ENCODE assay signal across 18 mouse cellular contexts in the genomic region with DNA sequence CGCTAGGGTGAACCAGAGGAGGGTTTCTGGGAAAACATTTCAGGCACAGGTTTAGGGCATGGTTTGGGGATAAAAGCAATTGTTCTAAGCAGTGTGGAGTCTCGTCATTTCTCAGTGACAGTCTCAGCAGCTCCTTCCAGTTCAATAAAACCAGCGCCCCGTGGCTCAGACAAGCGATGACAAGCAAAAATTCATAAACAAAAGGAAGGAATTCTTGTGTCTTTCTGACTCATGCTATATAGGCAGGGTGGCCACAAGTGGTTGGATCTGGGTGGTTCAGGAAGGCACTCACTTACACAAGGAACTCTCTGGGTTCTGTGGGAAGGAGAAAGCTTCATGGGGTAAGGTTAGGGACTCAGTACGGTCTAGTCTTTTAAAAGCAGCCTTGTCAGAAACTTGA. TPM values are rescaled to one million over a fixed set of nuclear protein-coding genes. Genes with fewer than 3 reads are reported as not detected.
DNase-seq lines count a peak whose midpoint lies in the region; ATAC-seq lines count a peak whose summit lies in the region.
"Had no signal": no experiment of that assay in that cellular context is flagged by ENCODE, and none has a peak within 500 bp of the region (broad histone marks: within the 10 kb centered on the region; RNA-seq: fewer than 3 reads in every experiment).

No protein-coding gene starts in this region.

- DNase-seq in 416B (ENCODE audit: low read depth): peak; percentile 76
- DNase-seq in frontal cortex, adult 2 months (ENCODE audit: extremely low spot score in 1 of 2, low spot score in 1 of 2): no peak
- DNase-seq in left cerebral cortex, adult 11 months (ENCODE audit: low spot score): no peak
- DNase-seq: adrenal gland, postnatal 10 days; cerebellum, adult 11 months; cerebellum, adult 8-10 months; cerebellum, postnatal 14 days; gastrocnemius, postnatal 10 days; heart, postnatal 36 days had no signal

- H3K36me3 ChIP-seq in megakaryocyte, embryonic 14.5 days (replicated peaks; ENCODE audit: low read length): peaks cover 57% of the 10 kb centered on the region
- H3K36me3 ChIP-seq: embryonic facial prominence, embryonic 12.5 days; forebrain, embryonic 15.5 days; heart, embryonic 13.5 days; hindbrain, embryonic 15.5 days had no signal

- peak overlapping the region; percentile 47 for H3K4me3 ChIP-seq in megakaryocyte, embryonic 14.5 days (replicated peaks)
- H3K4me3 ChIP-seq: embryonic facial prominence, embryonic 12.5 days; forebrain, embryonic 15.5 days; heart, embryonic 13.5 days; hindbrain, embryonic 15.5 days had no signal

- peaks cover 91% of the 10 kb centered on the region for H3K4me1 ChIP-seq in megakaryocyte, embryonic 14.5 days
- H3K4me1 ChIP-seq: embryonic facial prominence, embryonic 12.5 days; forebrain, embryonic 15.5 days; heart, embryonic 13.5 days; hindbrain, embryonic 15.5 days had no signal

- no peaks in the 10 kb centered on the region for H3K27me3 ChIP-seq in megakaryocyte, embryonic 14.5 days (replicated peaks)
- H3K27me3 ChIP-seq: embryonic facial prominence, embryonic 12.5 days; forebrain, embryonic 15.5 days; heart, embryonic 13.5 days; hindbrain, embryonic 15.5 days had no signal

- no peak for ATAC-seq in megakaryocyte, adult 5-6 weeks (ENCODE audit: poor library complexity, severe bottlenecking)
- ATAC-seq in common myeloid progenitor, adult 5-6 weeks (replicated peaks; ENCODE audit: low read depth, poor library complexity, severe bottlenecking): peak; percentile 45; the same call in 1 of the 2 replicates
- ATAC-seq in megakaryocyte-erythroid progenitor cell, adult 5-6 weeks (replicated peaks; ENCODE audit: low FRiP score, low TSS enrichment, poor library complexity, severe bottlenecking): no peak
- ATAC-seq: forebrain, embryonic 15.5 days had no signal

- no peaks in the 10 kb centered on the region for H3K9me3 ChIP-seq in megakaryocyte, embryonic 14.5 days
- H3K9me3 ChIP-seq: embryonic facial prominence, embryonic 12.5 days; forebrain, embryonic 15.5 days; heart, embryonic 13.5 days; hindbrain, embryonic 15.5 days had no signal

RNA-seq across cellular contexts. Expression of gene Slc24a3, which starts 51.7 kb away (rescaled TPM):
- polyA plus RNA-seq in megakaryocyte, embryonic 14.5 days (2012; ENCODE audit: insufficient read depth, low replicate concordance): 66.1 and 106 TPM in 2 replicates
- total RNA-seq in megakaryocyte, adult 5-6 weeks (2015): 0.58 and 1.4 TPM in 2 replicates
- 0.70 and 1.1 TPM in 2 replicates for total RNA-seq in megakaryocyte, adult 5-6 weeks (2017)
- total RNA-seq in common myeloid progenitor, adult 5-6 weeks (2017): 2.1 and 3.8 TPM in 2 replicates
- polyA plus RNA-seq in frontal cortex, adult 2 months (2012; rRNA removed): 49.1 and 63.8 TPM in 2 replicates
- 1.8 and 4.1 TPM in 2 replicates for total RNA-seq in megakaryocyte-erythroid progenitor cell, adult 5-6 weeks (2014; fragmentation: Nextera tagmentation)
- total RNA-seq in megakaryocyte-erythroid progenitor cell, adult 5-6 weeks (2017): 0.23 and 0.33 TPM in 2 replicates
- total RNA-seq: CH12.LX had no signal
